Mouse (Mus musculus) liver, embryonic 14.5 days (tissue): ENCODE results near the gene Itpr3.

Experiments
- CTCF ChIP-seq: IDR thresholded peaks from 2 replicates; pipeline ENCODE4 v1.5.1; 2016; ENCODE audit warnings: antibody characterized with exemption, low read depth, control low read depth
- EP300 ChIP-seq: IDR thresholded peaks from 2 replicates; pipeline ENCODE4 v1.6.1; 2016; ENCODE audit warnings: antibody characterized with exemption, low read depth

DNA sequence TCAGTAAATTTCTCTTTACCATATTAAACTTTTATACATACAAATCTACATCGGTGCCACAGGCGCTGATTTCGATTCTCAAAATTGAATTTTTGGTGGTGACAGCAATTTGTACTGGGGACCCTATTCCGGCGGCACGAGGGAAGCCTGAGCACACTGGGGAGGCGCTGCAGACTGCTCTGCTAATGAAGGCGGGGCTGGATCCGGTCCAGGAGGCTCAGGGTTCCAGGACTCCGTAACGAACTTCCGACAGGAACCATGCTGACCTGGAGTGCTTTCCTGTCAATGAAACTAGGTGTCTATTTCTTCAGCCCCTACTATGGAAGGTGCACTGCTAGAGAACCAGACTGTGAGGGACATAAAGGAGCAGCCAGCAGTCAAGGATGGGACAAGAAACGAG lies 72.2 kb downstream of the Itpr3 start:
- TF ChIP-seq CTCF (no peak), EP300 (no peak)
